Mouse (Mus musculus): ENCODE measurements around the gene Ankrd37.

The Ankrd37 gene

GRCm38 (mm10) chr8:46005596-46005995 lies at the start of gene Ankrd37:
Gene Ankrd37 (minus strand): TSS chr8:46005707.
- no peak for DNase-seq (ENCODE audit: low read depth, low spot score)

GRCm38 (mm10) chr8:46040260-46040659 lies 34.8 kb upstream of the Ankrd37 start:
- no peak for DNase-seq (ENCODE audit: low read depth, low spot score)

- DNase-seq (ENCODE audit: low read depth, low spot score): no peak
Observed at GRCm38 (mm10) chr8:46039666-46040065, 34.2 kb upstream of the Ankrd37 start.

GRCm38 (mm10) chr8:46036217-46036616 lies 30.7 kb upstream of the Ankrd37 start:
- no peak for DNase-seq (ENCODE audit: low read depth, low spot score)

GRCm38 (mm10) chr8:46024392-46024791 lies 18.9 kb upstream of the Ankrd37 start:
- peak; percentile 7 for DNase-seq (ENCODE audit: low read depth, low spot score)

GRCm38 (mm10) chr8:46022758-46023157 lies 17.3 kb upstream of the Ankrd37 start:
- DNase-seq (ENCODE audit: low read depth, low spot score): no peak

GRCm38 (mm10) chr8:46022203-46022602 lies 16.7 kb upstream of the Ankrd37 start:
- DNase-seq (ENCODE audit: low read depth, low spot score): no peak

GRCm38 (mm10) chr8:46010746-46011680 lies 5.5 kb upstream of the Ankrd37 start:
- DNase-seq (ENCODE audit: low read depth, low spot score): peak; percentile 15

- peak; percentile 17 for DNase-seq (ENCODE audit: low read depth, low spot score)
Observed at GRCm38 (mm10) chr8:46010306-46010705, 4.8 kb upstream of the Ankrd37 start.

- DNase-seq (ENCODE audit: low read depth, low spot score): no peak
Observed at GRCm38 (mm10) chr8:46007050-46007672, 1.7 kb upstream of the Ankrd37 start.

- DNase-seq (ENCODE audit: low read depth, low spot score): peak; percentile 99
Observed at GRCm38 (mm10) chr8:45999784-46000705, 5.5 kb downstream of the Ankrd37 start.

- DNase-seq (ENCODE audit: low read depth, low spot score): no peak
Observed at GRCm38 (mm10) chr8:45999138-45999783, 6.2 kb downstream of the Ankrd37 start, which contains the start of gene Lrp2bp. Gene Lrp2bp (plus strand): TSS chr8:45999303.

GRCm38 (mm10) chr8:45998228-45998627 lies 7.3 kb downstream of the Ankrd37 start:
- DNase-seq (ENCODE audit: low read depth, low spot score): no peak

- DNase-seq (ENCODE audit: low read depth, low spot score): no peak
Observed at GRCm38 (mm10) chr8:45995576-45995975, 9.9 kb downstream of the Ankrd37 start.

- no peak for DNase-seq (ENCODE audit: low read depth, low spot score)
Observed at GRCm38 (mm10) chr8:45994111-45994510, 11.4 kb downstream of the Ankrd37 start.

GRCm38 (mm10) chr8:45990631-45991310 lies 14.7 kb downstream of the Ankrd37 start:
- no peak for DNase-seq (ENCODE audit: low read depth, low spot score)

- no peak for DNase-seq (ENCODE audit: low read depth, low spot score)
Observed at GRCm38 (mm10) chr8:45988189-45988588, 17.3 kb downstream of the Ankrd37 start.

- no peak for DNase-seq (ENCODE audit: low read depth, low spot score)
Observed at GRCm38 (mm10) chr8:45986665-45987064, 18.8 kb downstream of the Ankrd37 start.

- no peak for DNase-seq (ENCODE audit: low read depth, low spot score)
Observed at GRCm38 (mm10) chr8:45975837-45976468, 29.6 kb downstream of the Ankrd37 start.
